Mouse (Mus musculus) intestine, embryonic 15.5 days (tissue): ENCODE measurements around the gene Sar1b. TPM values are rescaled to one million over a fixed set of nuclear protein-coding genes. Genes with fewer than 3 reads are reported as not detected.
"Not testable (repeated sequence)": the region's sequence is repeated elsewhere in the genome, so short reads cannot be mapped to it uniquely, and the experiment has no call there.

Experiments used
- ATAC-seq: fragments of 200-750 bp; cut with Nextera tagmentation; 2 replicates; pipeline ENCODE4 v1.8.0; 2017; ENCODE audit warnings: moderate TSS enrichment, moderate library complexity
- H3K27ac ChIP-seq: fragments of 300-500 bp; sonication (generic); 2 replicates; pipeline ENCODE4 v1.5.1; 2015; ENCODE audit warnings: mild to moderate bottlenecking, inconsistent platforms
- H3K27me3 ChIP-seq: fragments of 300-500 bp; sonication (generic); replicated peaks from 2 replicates; pipeline ENCODE4 v1.6.1; 2015; ENCODE audit warnings: inconsistent platforms
- H3K36me3 ChIP-seq: fragments of 300-500 bp; sonication (generic); 2 replicates; pipeline ENCODE4 v1.6.1; 2015; ENCODE audit warnings: inconsistent platforms
- H3K4me1 ChIP-seq: fragments of 300-500 bp; sonication (generic); replicated peaks from 2 replicates; pipeline ENCODE4 v1.6.1; 2015; ENCODE audit warnings: inconsistent platforms
- H3K4me2 ChIP-seq: fragments of 300-500 bp; sonication (generic); replicated peaks from 2 replicates; pipeline ENCODE4 v1.6.1; 2015; ENCODE audit warnings: mild to moderate bottlenecking, inconsistent platforms
- H3K4me3 ChIP-seq: fragments of 300-500 bp; sonication (generic); replicated peaks from 2 replicates; pipeline ENCODE4 v1.5.1; 2015; ENCODE audit warnings: inconsistent platforms
- H3K9ac ChIP-seq: fragments of 300-500 bp; sonication (generic); 2 replicates; pipeline ENCODE4 v1.6.1; 2015; ENCODE audit warnings: inconsistent platforms
- H3K9me3 ChIP-seq: fragments of 300-500 bp; sonication (generic); 2 replicates; pipeline ENCODE4 v1.6.1; 2016; ENCODE audit warnings: inconsistent platforms
- WGBS: fragments of 180-500 bp; shearing (Covaris S2); methylation state at CpG from one replicate; pipeline ENCODE4 v1.1.7; 2015; 5-methylcytosine and 5-hydroxymethylcytosine counted together
- polyA plus RNA-seq: library from polyadenylated mRNA; unstranded; fragments of >200 nt; fragmentation: Nextera tagmentation; extraction: Ambion mirVana; gene quantifications from 2 replicates; pipeline ENCODE4 v1.2.1, GENCODE M21; 2015

The Sar1b gene
- polyA plus RNA-seq, 1 experiment from 2014 or later: 171 TPM

DNA sequence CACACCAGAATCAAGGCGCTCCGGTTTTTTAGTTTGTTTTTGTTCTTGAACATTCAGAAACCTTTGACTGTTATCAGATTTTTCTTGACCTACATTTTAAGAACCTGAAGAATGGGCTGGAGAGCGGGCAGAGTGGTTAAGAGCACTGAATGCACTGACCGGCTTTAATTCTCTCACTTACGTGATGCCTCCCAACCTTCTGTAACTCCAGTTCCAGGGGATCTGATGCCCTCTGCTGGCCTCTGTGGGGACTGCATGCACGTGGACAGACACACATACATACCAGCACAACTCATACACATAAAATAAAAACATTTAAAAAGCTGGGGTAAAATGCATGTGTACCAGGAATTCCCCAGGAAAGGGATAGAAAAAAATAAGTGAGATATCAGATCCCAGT is 22.4 kb downstream of the Sar1b start:
- Histone ChIP-seq H3K4me2 (no peak overlapping the region), H3K36me3 (peaks cover 17% of the 10 kb centered on the region; the same call in 1 of the 2 replicates), H3K9me3 (no peaks in the 10 kb centered on the region), H3K4me3 (no peak overlapping the region), H3K27me3 (no peaks in the 10 kb centered on the region), H3K4me1 (no peaks in the 10 kb centered on the region), H3K9ac (no peak overlapping the region), H3K27ac (no peak overlapping the region)
- WGBS: 91% methylated on average over 6 of the region's 6 CpGs
- ATAC-seq: no peak

- not testable (repeated sequence) for H3K9me3 ChIP-seq, H3K4me2 ChIP-seq, H3K4me3 ChIP-seq, H3K27me3 ChIP-seq, H3K9ac ChIP-seq, H3K4me1 ChIP-seq, ATAC-seq, H3K27ac ChIP-seq
- peaks cover 10% of the 10 kb centered on the region for H3K36me3 ChIP-seq
- 83% methylated on average over 4 of the region's 4 CpGs for WGBS
Observed at GRCm38 (mm10) chr11:51789735-51790134, 26.2 kb downstream of the Sar1b start.

- 76% methylated on average over 7 of the region's 7 CpGs for WGBS
- peak overlapping the region; percentile 10; the same call in 1 of the 2 replicates for H3K27ac ChIP-seq
- ATAC-seq: peak; percentile 91
Observed at GRCm38 (mm10) chr11:51790662-51791061, 27.2 kb downstream of the Sar1b start.

DNA sequence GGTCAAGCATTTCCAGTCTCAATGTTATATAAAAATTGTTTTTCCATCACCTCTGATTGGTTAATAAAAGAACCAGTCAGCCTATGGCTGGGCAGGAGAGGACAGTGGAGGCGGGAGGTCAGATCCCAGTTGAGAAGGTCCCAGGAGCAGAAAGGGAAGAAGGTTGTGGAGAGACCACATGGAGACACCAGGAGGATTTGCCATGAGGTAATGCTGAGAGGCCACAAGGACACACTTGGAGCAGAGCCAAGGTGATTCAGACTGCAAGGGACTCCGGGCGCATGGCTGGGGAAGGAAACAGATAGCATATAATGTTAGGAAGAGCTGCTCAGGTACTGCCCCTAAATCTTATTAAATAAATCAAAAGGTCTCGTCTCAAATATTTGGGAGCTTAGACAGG is 32.8 kb downstream of the Sar1b start:
- no peaks in the 10 kb centered on the region for H3K27me3 ChIP-seq
- no peak overlapping the region for H3K4me3 ChIP-seq
- H3K36me3 ChIP-seq: no peaks in the 10 kb centered on the region; the same call in 1 of the 2 replicates
- no peak overlapping the region for H3K4me2 ChIP-seq
- ATAC-seq: peak; percentile 69
- H3K9ac ChIP-seq: no peak overlapping the region
- no peak overlapping the region for H3K27ac ChIP-seq
- H3K9me3 ChIP-seq: no peaks in the 10 kb centered on the region
- H3K4me1 ChIP-seq: 0 out of 2 replicates have a peak, but pooled peaks cover 5% of the 10 kb centered on the region
- 62% methylated on average over 4 of the region's 4 CpGs for WGBS

More at GRCm38 (mm10) chr11:51790662-51791061, 27.2 kb downstream of the Sar1b start:
- no peak overlapping the region for H3K9ac ChIP-seq
- H3K36me3 ChIP-seq: peaks cover 7% of the 10 kb centered on the region
- H3K4me2 ChIP-seq: no peak overlapping the region
- no peaks in the 10 kb centered on the region for H3K9me3 ChIP-seq
- H3K4me3 ChIP-seq: no peak overlapping the region
- no peaks in the 10 kb centered on the region for H3K27me3 ChIP-seq
- no peaks in the 10 kb centered on the region for H3K4me1 ChIP-seq

- H3K4me2 ChIP-seq: peak overlapping the region; percentile 14; the same call in 1 of the 2 replicates
- no peaks in the 10 kb centered on the region for H3K36me3 ChIP-seq
- no peaks in the 10 kb centered on the region for H3K9me3 ChIP-seq
- no peak overlapping the region for H3K9ac ChIP-seq
- no peaks in the 10 kb centered on the region for H3K27me3 ChIP-seq
- H3K4me1 ChIP-seq: peaks cover 9% of the 10 kb centered on the region
- H3K4me3 ChIP-seq: no peak overlapping the region
- 32% methylated on average over 8 of the region's 8 CpGs for WGBS
- no peak overlapping the region for H3K27ac ChIP-seq
- ATAC-seq: no peak
Observed at GRCm38 (mm10) chr11:51800634-51801325, 37.3 kb downstream of the Sar1b start.

- H3K27ac ChIP-seq: peak overlapping the region; percentile 41; the same call in 1 of the 2 replicates
- H3K4me1 ChIP-seq: peaks cover 7% of the 10 kb centered on the region
- no peaks in the 10 kb centered on the region for H3K36me3 ChIP-seq
- no peaks in the 10 kb centered on the region for H3K27me3 ChIP-seq
- 15% methylated on average over 17 of the region's 17 CpGs for WGBS
- H3K9ac ChIP-seq: peak overlapping the region; percentile 31; the same call in 1 of the 2 replicates
- no peaks in the 10 kb centered on the region for H3K9me3 ChIP-seq
- peak overlapping the region; percentile 72 for H3K4me2 ChIP-seq
- ATAC-seq: peak; percentile 81
- H3K4me3 ChIP-seq: peak overlapping the region; percentile 45
Observed at GRCm38 (mm10) chr11:51805221-51805981, 41.9 kb downstream of the Sar1b start.

- WGBS: 43% methylated on average over 13 of the region's 13 CpGs
- no peak overlapping the region for H3K4me3 ChIP-seq
- no peak for ATAC-seq
- no peaks in the 10 kb centered on the region for H3K9me3 ChIP-seq
- no peak overlapping the region for H3K9ac ChIP-seq
- H3K27me3 ChIP-seq: no peaks in the 10 kb centered on the region
- no peak overlapping the region for H3K27ac ChIP-seq
- peaks cover 3% of the 10 kb centered on the region for H3K4me1 ChIP-seq
- H3K36me3 ChIP-seq: no peaks in the 10 kb centered on the region
- H3K4me2 ChIP-seq: no peak overlapping the region
Observed at GRCm38 (mm10) chr11:51807108-51807879, 43.8 kb downstream of the Sar1b start.

DNA sequence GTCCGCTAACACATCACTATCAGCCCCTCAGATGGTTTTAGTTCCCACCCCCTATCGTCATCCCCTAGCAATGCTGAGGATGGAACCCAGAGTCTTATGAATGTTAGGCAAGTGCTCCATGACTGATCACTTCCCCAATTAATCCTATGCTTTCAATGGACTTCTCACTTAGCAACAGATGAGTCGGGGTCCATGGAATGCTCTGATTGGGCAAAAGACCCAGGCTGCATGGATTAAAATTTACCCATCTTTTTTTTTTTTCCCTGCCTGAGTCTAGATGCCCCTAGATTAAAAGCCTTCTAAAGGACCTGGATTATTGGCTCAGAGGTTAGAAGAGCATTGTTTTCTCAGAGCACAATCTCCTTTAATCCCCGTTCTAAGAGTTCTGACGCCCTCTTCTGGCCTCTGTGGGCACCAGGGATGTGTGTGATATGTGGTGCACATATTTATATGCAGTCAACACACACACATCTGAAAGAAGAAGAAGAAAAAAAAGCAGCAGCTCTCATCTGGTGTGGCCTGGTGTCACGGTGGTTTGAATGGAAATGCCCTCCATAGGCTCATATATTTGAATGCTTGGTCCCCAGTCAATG is 46.2 kb downstream of the Sar1b start:
- H3K4me3 ChIP-seq: no peak overlapping the region
- H3K9me3 ChIP-seq: no peaks in the 10 kb centered on the region
- no peak overlapping the region for H3K27ac ChIP-seq
- H3K27me3 ChIP-seq: no peaks in the 10 kb centered on the region
- H3K4me1 ChIP-seq: peaks cover 3% of the 10 kb centered on the region
- no peaks in the 10 kb centered on the region for H3K36me3 ChIP-seq
- no peak for ATAC-seq
- no peak overlapping the region for H3K4me2 ChIP-seq
- no peak overlapping the region for H3K9ac ChIP-seq
- 58% methylated on average over 6 of the region's 6 CpGs for WGBS

DNA sequence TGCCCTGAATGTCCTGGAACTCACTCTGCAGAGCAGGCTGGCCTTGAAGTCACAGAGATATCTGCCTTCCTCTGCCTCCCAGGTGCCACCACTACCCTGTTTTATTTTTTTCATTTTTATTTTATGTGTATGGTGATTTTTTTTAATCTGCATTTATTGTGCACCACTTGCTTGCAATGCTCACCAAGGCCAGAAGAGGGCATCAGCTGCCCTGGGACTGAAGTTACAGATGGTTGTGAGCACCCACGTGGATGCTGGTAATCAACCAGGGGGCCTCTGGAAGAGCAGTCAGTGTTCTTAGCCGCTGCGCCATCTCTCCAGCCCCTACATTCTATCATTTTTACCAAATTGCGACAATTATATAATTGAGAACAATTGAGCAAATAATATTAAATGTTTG is 47.7 kb downstream of the Sar1b start:
- 0 out of 2 replicates have a peak, but pooled peaks cover under 1% of the 10 kb centered on the region for H3K36me3 ChIP-seq

DNA sequence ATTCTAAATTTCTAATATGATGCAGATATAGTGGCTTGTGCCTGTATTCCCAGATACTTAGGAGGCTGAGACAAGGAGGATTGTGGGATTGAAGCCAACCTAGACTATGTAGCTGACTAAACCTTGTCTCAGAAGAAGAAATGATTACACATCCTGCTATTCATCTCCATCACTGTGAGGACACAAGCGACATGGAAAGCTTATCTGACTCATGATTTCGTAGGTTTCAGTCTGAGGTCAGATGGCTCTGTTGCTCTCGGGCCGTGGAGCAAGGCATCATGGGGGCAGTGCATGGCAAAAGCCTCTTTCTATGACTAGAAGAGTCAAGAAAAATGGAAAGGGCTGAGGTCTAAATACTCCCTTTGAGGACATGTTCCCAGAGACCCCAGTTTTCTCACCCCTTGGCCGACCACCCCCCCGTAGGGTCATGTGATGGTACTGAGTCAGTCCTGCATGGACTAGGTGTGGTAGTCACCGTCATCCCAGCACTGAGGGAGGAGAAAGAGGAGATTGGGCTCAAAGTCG is 48.6 kb downstream of the Sar1b start:
- ATAC-seq: no peak
- no peaks in the 10 kb centered on the region for H3K4me1 ChIP-seq
- H3K4me2 ChIP-seq: no peak overlapping the region
- no peaks in the 10 kb centered on the region for H3K9me3 ChIP-seq
- H3K4me3 ChIP-seq: no peak overlapping the region
- H3K27me3 ChIP-seq: no peaks in the 10 kb centered on the region
- no peak overlapping the region for H3K9ac ChIP-seq
- 0 out of 2 replicates have a peak, but pooled peaks cover 3% of the 10 kb centered on the region for H3K36me3 ChIP-seq
- WGBS: 82% methylated on average over 8 of the region's 8 CpGs
- no peak overlapping the region for H3K27ac ChIP-seq

More for the DNA sequence above, 47.7 kb downstream of the Sar1b start:
- Histone ChIP-seq H3K27ac (no peak overlapping the region), H3K4me3 (no peak overlapping the region), H3K9me3 (no peaks in the 10 kb centered on the region), H3K9ac (no peak overlapping the region), H3K4me2 (no peak overlapping the region), H3K4me1 (no peaks in the 10 kb centered on the region), H3K27me3 (no peaks in the 10 kb centered on the region)
- ATAC-seq: no peak
- 81% methylated on average over 4 of the region's 4 CpGs for WGBS

DNA sequence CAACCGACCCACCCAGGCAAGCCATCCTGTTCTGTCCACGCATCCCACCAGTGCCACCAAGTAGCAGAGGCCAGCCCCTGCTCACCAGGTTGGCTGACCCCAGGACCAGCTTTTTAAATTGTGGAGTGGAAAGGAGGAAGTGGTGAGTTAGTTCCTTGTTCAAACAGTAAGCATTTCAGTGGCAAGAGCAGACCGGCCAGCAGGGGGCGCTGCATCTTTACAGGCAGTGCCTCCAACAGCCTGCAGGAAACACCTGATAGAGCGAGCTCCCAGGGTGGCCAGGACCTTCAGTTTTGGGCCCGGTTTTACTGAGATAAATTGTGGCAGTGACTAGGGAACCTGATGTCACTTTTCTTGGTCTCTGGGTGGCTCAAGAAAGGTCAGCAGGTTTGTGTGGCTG is 54.3 kb downstream of the Sar1b start:
- Histone ChIP-seq H3K36me3 (peaks cover 6% of the 10 kb centered on the region; the same call in 1 of the 2 replicates), H3K4me1 (no peaks in the 10 kb centered on the region), H3K9ac (no peak overlapping the region), H3K4me2 (no peak overlapping the region), H3K27ac (no peak overlapping the region), H3K27me3 (no peaks in the 10 kb centered on the region), H3K9me3 (no peaks in the 10 kb centered on the region), H3K4me3 (no peak overlapping the region)
- ATAC-seq: peak; percentile 59; the same call in 1 of the 2 replicates
- 36% methylated on average over 6 of the region's 6 CpGs for WGBS
